Mouse (Mus musculus) midbrain, embryonic 12.5 days (tissue): ENCODE results near the gene Opalin. TPM values are rescaled to one million over a fixed set of nuclear protein-coding genes. Genes with fewer than 3 reads are reported as not detected.

Experiments
- polyA plus RNA-seq: library from polyadenylated mRNA; unstranded; fragments of >200 nt; fragmentation: Nextera tagmentation; extraction: Ambion mirVana; gene quantifications from 2 replicates; pipeline ENCODE4 v1.2.1, GENCODE M21; 2016

The Opalin gene
- polyA plus RNA-seq, 1 experiment from 2014 or later: not detected

Other genes with a start within 250 kb of the Opalin start
- gene Ccnj, start 245.8 kb downstream of the Opalin start, polyA plus RNA-seq: 36.6 and 39.5 TPM in 2 replicates
- gene Zfp518a, start 182.4 kb downstream of the Opalin start, polyA plus RNA-seq: 13.6 and 13.9 TPM in 2 replicates
- 0.20 and 0.26 TPM in 2 replicates for gene Blnk, start 82.6 kb downstream of the Opalin start, polyA plus RNA-seq
- gene Dntt, start 47.8 kb downstream of the Opalin start, polyA plus RNA-seq: 0.09 and 0.26 TPM in 2 replicates
- 1.1 TPM in 2 replicates for gene Tll2, start 129.7 kb upstream of the Opalin start, polyA plus RNA-seq
- 118 and 135 TPM in 2 replicates for gene Tm9sf3, start 186.9 kb upstream of the Opalin start, polyA plus RNA-seq